Mouse (Mus musculus) thymus, adult 2 months (tissue): ENCODE data around the gene Grk1. TPM values are rescaled to one million over a fixed set of nuclear protein-coding genes. Genes with fewer than 3 reads are reported as not detected.

Source experiments
- DNase-seq: peaks from one replicate; pipeline ENCODE4 v3.0.0; 2021
- H3K27ac ChIP-seq: fragments of 200-500 bp; 2 replicates; pipeline ENCODE4 v1.5.1; 2012; ENCODE audit warnings: low read length, control low read depth; ENCODE audit not compliant: control insufficient read depth, insufficient read depth
- H3K27me3 ChIP-seq: fragments of 200-500 bp; 2 replicates; pipeline ENCODE4 v1.6.1; 2012; ENCODE audit warnings: mild to moderate bottlenecking, low read length, moderate library complexity, mixed read lengths; ENCODE audit not compliant: control insufficient read depth, insufficient read depth
- H3K36me3 ChIP-seq: fragments of 200-500 bp; 2 replicates; pipeline ENCODE4 v1.6.1; 2012; ENCODE audit warnings: mild to moderate bottlenecking, low read length, moderate library complexity; ENCODE audit not compliant: control insufficient read depth, insufficient read depth
- H3K4me1 ChIP-seq: fragments of 200-500 bp; replicated peaks from 2 replicates; pipeline ENCODE4 v1.6.1; 2012; ENCODE audit warnings: low read length; ENCODE audit not compliant: control insufficient read depth, insufficient read depth
- H3K4me3 ChIP-seq: fragments of 200-500 bp; 2 replicates; pipeline ENCODE4 v1.5.1; 2012; ENCODE audit warnings: mild to moderate bottlenecking, low read length, control low read depth, moderate library complexity; ENCODE audit not compliant: control insufficient read depth, insufficient read depth
- CTCF ChIP-seq: fragments of 200-500 bp; IDR thresholded peaks from 2 replicates; pipeline ENCODE4 v1.5.1; 2012; ENCODE audit warnings: mild to moderate bottlenecking, control low read depth, low read length, moderate library complexity, borderline replicate concordance; ENCODE audit not compliant: control insufficient read depth, poor library complexity, insufficient read depth; ENCODE audit errors: extremely low read depth
- POLR2A ChIP-seq: fragments of 200-500 bp; IDR thresholded peaks from 2 replicates; pipeline ENCODE4 v1.6.1; 2012; ENCODE audit warnings: mild to moderate bottlenecking, low read length, control low read depth, moderate library complexity; ENCODE audit not compliant: control insufficient read depth, poor library complexity, insufficient read depth; ENCODE audit errors: extremely low read depth
- WGBS: fragments of 180-500 bp; shearing (Covaris S2); methylation state at CpG from one replicate; pipeline ENCODE4 v1.1.7; 2018; 5-methylcytosine and 5-hydroxymethylcytosine counted together
- polyA plus RNA-seq: library from polyadenylated mRNA; depleted of rRNA; stranded (reverse); fragments of >200 nt; gene quantifications from 2 replicates; pipeline ENCODE4 v1.2.3, GENCODE M21; 2012

Grk1 gene
- polyA plus RNA-seq, 1 experiment: 0.09 TPM

DNA sequence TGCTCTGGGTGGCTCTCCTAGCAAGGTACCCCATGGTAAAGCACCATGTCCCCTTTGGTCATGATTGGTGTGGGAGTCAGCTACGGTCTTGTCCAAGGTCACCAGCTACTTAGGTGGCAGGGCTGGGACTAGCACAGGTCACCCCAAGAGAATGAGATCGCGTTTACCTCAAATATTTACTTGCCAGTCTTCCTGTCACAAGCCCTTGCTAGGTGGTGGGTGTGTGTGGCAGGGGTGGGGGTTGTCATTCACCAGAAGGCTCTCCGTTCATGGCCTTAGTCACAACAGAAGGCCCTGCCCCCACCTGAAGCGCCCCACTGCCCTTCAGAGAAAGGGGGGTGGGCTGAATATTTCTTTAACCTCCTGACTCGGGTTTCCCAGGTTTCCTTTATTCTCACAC, 1.4 kb upstream of the Grk1 start:
- Histone ChIP-seq H3K27me3 (no peaks in the 10 kb centered on the region), H3K27ac (no peak overlapping the region), H3K36me3 (no peaks in the 10 kb centered on the region), H3K4me1 (peaks cover 4% of the 10 kb centered on the region), H3K4me3 (no peak overlapping the region)
- no peak for DNase-seq
- no peak for TF ChIP-seq CTCF
- no peak for TF ChIP-seq POLR2A
- WGBS: 89% methylated on average over 6 of the region's 6 CpGs

DNA sequence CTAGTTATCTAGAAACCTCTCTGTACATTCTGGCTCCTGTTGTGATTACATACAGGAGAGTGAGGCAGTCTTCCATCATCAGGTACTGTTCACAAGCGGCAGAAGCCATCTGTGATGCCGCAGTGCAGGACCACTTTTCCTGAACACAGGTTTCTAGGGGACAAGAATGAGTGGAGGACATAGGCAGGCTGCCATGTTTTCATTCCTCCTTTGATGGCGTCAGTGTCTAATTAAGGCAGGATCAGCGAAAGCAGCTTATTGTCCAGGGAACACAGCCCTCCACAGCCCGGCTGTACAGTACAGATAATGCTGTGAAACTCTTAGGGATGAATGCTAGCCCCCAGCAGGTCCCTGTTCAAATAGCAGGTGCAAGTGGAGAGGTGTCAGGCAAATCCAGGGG, 1.1 kb downstream of the Grk1 start:
- 95% methylated on average over 5 of the region's 5 CpGs for WGBS
- Histone ChIP-seq H3K4me1 (peaks cover 4% of the 10 kb centered on the region), H3K27me3 (no peaks in the 10 kb centered on the region), H3K36me3 (no peaks in the 10 kb centered on the region), H3K27ac (no peak overlapping the region), H3K4me3 (no peak overlapping the region)
- DNase-seq: no peak
- TF ChIP-seq POLR2A: no peak
- TF ChIP-seq CTCF: no peak

DNA sequence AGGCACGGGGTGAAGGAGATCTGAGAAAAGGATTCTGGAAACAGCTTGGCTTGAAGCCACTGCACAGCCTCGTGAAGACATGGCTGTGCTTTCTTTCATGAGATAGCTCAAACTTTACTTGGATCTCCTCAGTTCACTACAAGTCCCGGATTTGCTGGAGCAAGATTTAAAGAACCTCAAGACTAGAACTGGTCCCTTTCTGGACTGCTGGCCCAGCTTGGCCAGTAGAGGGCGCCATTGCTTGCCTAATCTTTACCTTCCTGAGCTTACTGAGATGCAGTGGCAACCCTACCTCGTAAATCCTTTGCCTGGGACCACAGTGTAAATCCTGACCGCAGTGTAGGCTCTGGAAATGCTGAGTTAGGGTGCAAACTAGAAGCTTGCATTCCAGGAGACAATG, 6.7 kb downstream of the Grk1 start:
- 25% methylated on average over 6 of the region's 6 CpGs for WGBS
- Histone ChIP-seq H3K36me3 (no peaks in the 10 kb centered on the region), H3K4me3 (no peak overlapping the region), H3K4me1 (no peaks in the 10 kb centered on the region), H3K27me3 (no peaks in the 10 kb centered on the region), H3K27ac (no peak overlapping the region)
- peak; percentile 76 for DNase-seq
- peak; percentile 40; the same call in 1 of the 2 replicates for TF ChIP-seq CTCF
- no peak for TF ChIP-seq POLR2A

DNA sequence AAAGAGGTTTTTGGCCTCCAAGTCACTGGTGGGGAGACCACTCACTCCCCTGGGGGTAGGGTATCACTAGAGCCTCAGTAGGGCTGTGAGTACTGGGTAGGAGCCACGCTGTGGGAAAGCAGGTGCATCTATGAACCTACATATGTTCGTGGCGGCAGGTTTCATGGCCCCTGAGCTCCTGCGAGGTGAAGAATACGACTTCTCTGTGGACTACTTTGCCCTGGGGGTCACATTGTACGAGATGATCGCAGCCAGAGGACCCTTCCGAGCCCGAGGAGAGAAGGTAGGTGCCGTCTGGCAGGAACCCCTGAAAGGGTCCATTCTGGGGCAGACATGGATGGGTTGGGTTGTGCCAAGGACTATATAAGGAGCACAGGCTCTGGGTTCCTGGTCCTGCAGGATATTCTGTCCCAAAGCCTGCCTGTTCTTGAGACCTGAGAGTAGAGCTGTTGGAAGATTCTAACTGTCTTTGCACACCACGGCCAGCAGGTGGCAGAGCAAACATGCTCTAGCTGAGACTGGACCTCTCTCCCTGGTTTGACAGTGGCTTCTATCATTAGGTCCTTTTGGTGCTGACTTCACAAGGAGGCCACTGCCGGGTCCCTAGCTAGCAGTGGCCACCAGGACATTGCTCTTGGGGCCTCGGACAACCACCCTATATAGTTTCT, 8.1 kb downstream of the Grk1 start:
- no peaks in the 10 kb centered on the region for H3K4me1 ChIP-seq
- H3K27ac ChIP-seq: no peak overlapping the region
- no peaks in the 10 kb centered on the region for H3K27me3 ChIP-seq
- WGBS: 65% methylated on average over 13 of the region's 13 CpGs
- TF ChIP-seq CTCF: peak; percentile 64; the same call in 1 of the 2 replicates
- no peak for TF ChIP-seq POLR2A
- peak; percentile 66 for DNase-seq
- H3K36me3 ChIP-seq: no peaks in the 10 kb centered on the region
- no peak overlapping the region for H3K4me3 ChIP-seq

DNA sequence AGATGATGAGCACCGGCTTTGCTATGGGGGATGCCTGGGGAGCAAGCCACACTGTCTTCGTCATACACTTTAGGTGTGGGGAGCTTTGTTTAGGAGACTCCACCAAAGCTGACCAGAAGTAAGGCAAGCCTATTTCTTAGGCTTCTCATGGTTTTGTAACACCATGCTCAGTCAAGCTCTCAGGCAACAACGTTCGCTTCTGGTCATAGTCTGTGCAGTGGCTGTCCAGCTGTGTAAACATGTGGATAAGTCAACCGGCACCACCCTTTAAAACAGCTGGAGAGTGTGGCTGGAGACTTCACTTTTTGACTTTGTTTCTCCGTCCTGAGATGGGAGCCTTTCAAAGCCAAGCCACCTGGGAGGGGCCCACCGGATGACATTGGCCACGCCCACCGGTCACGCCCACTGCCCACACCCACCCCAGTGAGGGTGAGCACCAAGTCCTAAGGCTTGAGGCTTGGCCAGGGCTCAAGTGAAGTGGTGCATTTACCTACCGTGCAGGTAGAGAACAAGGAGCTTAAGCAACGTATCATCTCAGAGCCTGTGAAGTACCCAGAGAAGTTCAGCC, 9.0 kb downstream of the Grk1 start:
- peak; percentile 45 for DNase-seq
- Histone ChIP-seq H3K4me1 (no peaks in the 10 kb centered on the region), H3K27ac (no peak overlapping the region), H3K27me3 (no peaks in the 10 kb centered on the region), H3K4me3 (no peak overlapping the region), H3K36me3 (no peaks in the 10 kb centered on the region)
- TF ChIP-seq CTCF (no peak), POLR2A (no peak)
- WGBS: 63% methylated on average over 12 of the region's 12 CpGs

DNA sequence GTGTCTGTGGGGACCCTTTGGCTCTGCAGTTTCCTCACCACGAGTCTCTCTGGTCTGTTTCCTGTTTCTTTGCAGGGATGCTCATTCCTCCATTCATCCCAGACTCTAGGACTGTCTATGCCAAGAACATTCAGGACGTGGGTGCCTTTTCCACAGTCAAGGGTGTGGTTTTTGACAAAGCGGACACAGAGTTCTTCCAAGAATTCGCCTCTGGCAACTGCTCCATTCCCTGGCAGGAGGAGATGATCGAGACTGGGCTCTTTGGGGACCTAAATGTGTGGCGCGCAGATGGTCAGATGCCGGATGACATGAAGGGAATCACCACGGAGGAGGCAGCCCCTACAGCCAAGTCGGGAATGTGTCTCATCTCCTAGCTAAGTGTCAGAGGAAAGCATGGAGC, 11.0 kb downstream of the Grk1 start:
- 77% methylated on average over 10 of the region's 10 CpGs for WGBS
- Histone ChIP-seq H3K4me3 (no peak overlapping the region), H3K4me1 (no peaks in the 10 kb centered on the region), H3K27ac (no peak overlapping the region), H3K36me3 (no peaks in the 10 kb centered on the region), H3K27me3 (no peaks in the 10 kb centered on the region)
- TF ChIP-seq POLR2A (no peak), CTCF (no peak)
- no peak for DNase-seq
